Mouse (Mus musculus): ENCODE results near the gene Gm20388.
"Not testable (repeated sequence)": the region's sequence is repeated elsewhere in the genome, so short reads cannot be mapped to it uniquely, and the experiment has no call there.

The Gm20388 gene

GRCm38 (mm10) chr8:121273620-121274019 lies 1363.0 kb downstream of the Gm20388 start:
- no peak for DNase-seq (ENCODE audit: low spot score in 2 of 2)

DNA sequence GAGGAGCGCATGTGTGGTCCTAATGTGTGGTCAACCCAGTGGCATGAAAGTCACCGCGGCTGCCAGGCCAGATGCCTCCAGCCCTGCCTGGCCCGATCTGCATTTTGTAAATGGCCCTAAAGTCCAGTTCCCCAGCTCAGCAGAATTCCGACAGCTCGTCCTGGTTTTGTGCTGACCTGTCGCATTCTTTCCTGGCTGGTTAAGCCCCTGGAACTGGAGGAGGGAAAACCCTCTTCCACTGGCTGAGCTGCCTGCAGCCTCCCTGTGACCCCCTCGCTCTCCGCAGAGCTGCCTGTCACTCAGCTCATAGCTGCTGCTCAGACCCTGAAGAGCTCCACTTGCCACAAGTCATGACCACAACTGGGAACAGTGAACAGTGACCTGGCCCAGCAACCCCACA lies 1369.8 kb downstream of the Gm20388 start:
- no peak for DNase-seq (ENCODE audit: low spot score in 2 of 2)

GRCm38 (mm10) chr8:121289346-121289745 lies 1378.7 kb downstream of the Gm20388 start:
- DNase-seq (ENCODE audit: low spot score in 2 of 2): no peak

GRCm38 (mm10) chr8:121290547-121290946 lies 1379.9 kb downstream of the Gm20388 start:
- no peak for DNase-seq (ENCODE audit: low spot score in 2 of 2)

DNA sequence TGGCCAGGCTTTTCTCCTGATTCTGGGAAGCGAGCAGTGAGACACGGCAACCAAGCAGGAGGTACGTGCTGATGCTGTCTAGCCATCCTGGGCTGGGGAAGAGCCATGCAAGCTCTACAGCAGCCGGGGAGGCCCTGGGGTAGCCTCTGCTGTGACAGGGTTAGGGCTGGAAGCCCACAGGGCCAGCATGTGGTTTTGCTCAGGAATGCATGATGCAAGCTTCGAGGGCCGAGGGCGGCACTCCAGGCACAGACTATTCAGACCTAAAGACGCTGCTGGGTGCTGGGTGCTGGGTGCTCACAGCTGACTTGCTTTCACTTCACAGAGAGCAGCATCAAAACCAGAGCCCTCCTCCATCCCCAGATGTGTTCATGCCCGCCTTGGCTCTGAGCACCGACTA lies 1382.8 kb downstream of the Gm20388 start:
- DNase-seq (ENCODE audit: low spot score in 2 of 2): no peak

GRCm38 (mm10) chr8:121294234-121295108 lies 1383.8 kb downstream of the Gm20388 start:
- no peak for DNase-seq (ENCODE audit: low spot score in 2 of 2)

GRCm38 (mm10) chr8:121296082-121296481 lies 1385.4 kb downstream of the Gm20388 start:
- no peak for DNase-seq (ENCODE audit: low spot score in 2 of 2)

DNA sequence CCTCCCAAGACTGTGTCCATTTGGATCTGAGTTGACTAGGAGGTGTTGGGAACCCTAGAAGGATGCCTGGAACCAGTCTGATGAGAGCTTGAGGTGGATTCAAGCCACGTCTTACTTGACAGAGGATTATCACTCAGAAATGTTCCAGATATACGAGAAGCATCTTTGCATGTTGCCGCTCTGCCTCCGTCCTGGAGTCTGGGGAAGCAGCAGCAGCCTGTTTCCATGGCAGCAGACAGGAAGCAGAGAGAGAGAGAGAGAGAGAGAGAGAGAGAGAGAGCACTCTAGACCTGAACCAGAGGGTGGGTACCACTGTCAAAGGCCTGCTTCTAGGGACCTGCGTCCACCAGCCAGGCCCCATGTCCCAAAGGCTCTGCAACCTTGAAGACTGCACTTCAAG lies 1386.0 kb downstream of the Gm20388 start:
- DNase-seq (ENCODE audit: low spot score in 2 of 2): no peak

GRCm38 (mm10) chr8:121297299-121297698 lies 1386.7 kb downstream of the Gm20388 start:
- DNase-seq (ENCODE audit: low spot score in 2 of 2): no peak

DNA sequence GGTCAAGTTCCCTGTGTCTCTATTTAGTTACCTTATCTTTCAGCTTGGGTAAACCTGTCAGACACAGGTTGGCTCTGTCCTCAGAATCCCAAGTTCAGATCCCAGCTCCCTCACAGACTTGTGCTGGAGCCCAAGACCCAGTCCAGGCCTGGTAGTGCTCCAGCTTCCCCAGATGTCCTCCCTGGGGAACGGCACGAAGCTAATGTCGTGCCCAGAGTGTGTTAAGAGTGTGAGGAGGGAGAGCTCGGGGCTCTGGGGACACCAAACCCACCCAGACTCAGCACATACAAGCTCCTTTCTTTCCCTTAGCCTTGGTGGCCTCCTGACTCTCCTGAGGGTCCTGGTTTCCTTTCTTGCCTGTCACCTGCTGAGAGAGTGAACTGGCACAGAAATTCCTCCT lies 1389.4 kb downstream of the Gm20388 start:
- DNase-seq (ENCODE audit: low spot score in 2 of 2): no peak

- DNase-seq (ENCODE audit: low spot score in 2 of 2): no peak
Observed at GRCm38 (mm10) chr8:121300501-121301411, 1390.1 kb downstream of the Gm20388 start.

GRCm38 (mm10) chr8:121301431-121301830 lies 1390.8 kb downstream of the Gm20388 start:
- DNase-seq (ENCODE audit: low spot score in 2 of 2): no peak

- no peak for DNase-seq (ENCODE audit: low spot score in 2 of 2)
Observed at GRCm38 (mm10) chr8:121301978-121302649, 1391.5 kb downstream of the Gm20388 start.

GRCm38 (mm10) chr8:121307723-121308122 lies 1397.1 kb downstream of the Gm20388 start:
- peak; percentile 34 to 35 for DNase-seq (ENCODE audit: low spot score in 2 of 2)

GRCm38 (mm10) chr8:121310976-121311819 lies 1400.6 kb downstream of the Gm20388 start:
- no peak for DNase-seq (ENCODE audit: low spot score in 2 of 2)

GRCm38 (mm10) chr8:121313458-121313857 lies 1402.8 kb downstream of the Gm20388 start:
- no peak for DNase-seq (ENCODE audit: low spot score in 2 of 2)

DNA sequence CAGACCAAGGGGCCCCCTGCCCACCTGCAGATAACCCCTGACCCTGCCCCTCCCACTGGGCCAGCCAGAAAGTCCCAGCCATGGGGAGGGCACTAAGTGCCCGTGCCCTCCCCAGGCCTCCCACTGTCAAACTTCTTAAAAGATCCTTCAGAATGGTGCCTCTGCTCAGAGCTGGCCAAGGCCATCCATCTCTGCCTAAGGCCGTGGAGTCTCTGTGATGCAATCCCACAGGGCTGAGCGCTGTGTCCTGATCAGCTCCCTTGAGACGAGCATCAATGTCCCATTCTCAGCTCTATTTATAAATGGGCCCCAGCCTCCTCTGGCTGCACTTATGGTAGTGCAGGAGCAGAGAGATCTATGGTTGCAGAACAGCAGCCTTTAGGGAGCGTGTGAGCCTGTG lies 1403.4 kb downstream of the Gm20388 start:
- no peak for DNase-seq (ENCODE audit: low spot score in 2 of 2)

DNA sequence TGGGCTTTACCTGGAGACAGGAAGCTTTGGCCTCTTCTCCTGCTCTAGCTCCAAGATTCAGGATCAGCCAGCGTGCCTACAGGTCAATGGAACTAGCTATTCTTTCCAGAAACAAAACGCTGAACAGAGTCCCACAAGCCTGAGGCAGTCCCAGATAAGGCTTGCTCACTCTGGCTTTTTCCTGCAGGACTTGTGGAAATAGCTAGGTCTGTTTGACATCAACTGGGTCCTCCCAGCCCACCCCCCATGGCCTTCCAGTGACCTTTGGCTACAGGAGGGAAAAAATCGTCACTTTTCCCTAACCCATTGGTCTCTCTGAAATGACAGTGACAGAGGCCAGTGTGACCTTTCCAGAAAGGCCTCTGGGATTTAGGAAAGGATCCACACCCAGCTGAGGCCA lies 1404.9 kb downstream of the Gm20388 start:
- no peak for DNase-seq (ENCODE audit: low spot score in 2 of 2)

DNA sequence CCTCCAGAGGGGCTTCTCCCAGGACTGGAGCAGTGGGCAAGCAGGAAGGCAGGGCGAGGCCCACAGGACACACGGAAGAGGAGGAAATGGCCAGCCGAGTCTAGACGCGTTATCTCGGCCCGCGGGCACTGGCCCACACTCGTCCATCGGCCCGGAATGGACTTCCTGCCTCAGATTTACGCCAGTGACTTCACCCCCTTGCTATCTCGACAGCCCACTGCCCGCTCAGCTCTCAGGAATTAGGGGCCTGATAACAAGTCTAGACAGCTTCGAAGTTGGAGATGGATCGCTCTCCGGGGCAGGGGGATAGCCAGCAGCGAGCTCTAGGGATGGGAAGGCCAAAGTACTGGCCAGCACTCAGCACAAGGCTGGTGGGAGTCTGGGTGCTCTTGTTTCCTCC lies 1405.4 kb downstream of the Gm20388 start:
- DNase-seq (ENCODE audit: low spot score in 2 of 2): no peak

- not testable (repeated sequence) for DNase-seq (ENCODE audit: low spot score in 2 of 2)
Observed at GRCm38 (mm10) chr8:121318756-121319155, 1408.1 kb downstream of the Gm20388 start.

GRCm38 (mm10) chr8:121319491-121319890 lies 1408.8 kb downstream of the Gm20388 start:
- no peak for DNase-seq (ENCODE audit: low spot score in 2 of 2)
